Mouse (Mus musculus) cortical plate, adult 2 months (tissue): ENCODE results near the gene Tspan15. TPM values are rescaled to one million over a fixed set of nuclear protein-coding genes. Genes with fewer than 3 reads are reported as not detected.

ENCODE experiments used
- H3K27ac ChIP-seq: fragments of 200-500 bp; 2 replicates; pipeline ENCODE4 v1.5.1; 2012; ENCODE audit warnings: low read length, control low read depth, inconsistent platforms; ENCODE audit not compliant: insufficient read depth
- H3K4me1 ChIP-seq: fragments of 200-500 bp; 2 replicates; pipeline ENCODE4 v1.6.1; 2011; ENCODE audit warnings: low read length; ENCODE audit not compliant: control insufficient read depth, insufficient read depth
- H3K4me3 ChIP-seq: fragments of 200-500 bp; 2 replicates; pipeline ENCODE4 v1.5.1; 2011; ENCODE audit warnings: mild to moderate bottlenecking, low read length, control low read depth; ENCODE audit not compliant: insufficient read depth
- CTCF ChIP-seq: fragments of 200-500 bp; IDR thresholded peaks from 2 replicates; pipeline ENCODE4 v1.5.1; 2011; ENCODE audit warnings: mild to moderate bottlenecking, control low read depth, low read length; ENCODE audit not compliant: insufficient read depth; ENCODE audit errors: extremely low read depth
- POLR2A ChIP-seq: fragments of 200-500 bp; IDR thresholded peaks from 2 replicates; pipeline ENCODE4 v1.6.1; 2011; ENCODE audit warnings: mild to moderate bottlenecking, low read length, control low read depth; ENCODE audit not compliant: insufficient read depth; ENCODE audit errors: extremely low read depth
- polyA plus RNA-seq: library from polyadenylated mRNA; depleted of rRNA; stranded (reverse); fragments of >200 nt; gene quantifications from 2 replicates; pipeline ENCODE4 v1.2.3, GENCODE M21; 2012

Tspan15 gene
- polyA plus RNA-seq, 1 experiment, result 26.9 TPM

DNA sequence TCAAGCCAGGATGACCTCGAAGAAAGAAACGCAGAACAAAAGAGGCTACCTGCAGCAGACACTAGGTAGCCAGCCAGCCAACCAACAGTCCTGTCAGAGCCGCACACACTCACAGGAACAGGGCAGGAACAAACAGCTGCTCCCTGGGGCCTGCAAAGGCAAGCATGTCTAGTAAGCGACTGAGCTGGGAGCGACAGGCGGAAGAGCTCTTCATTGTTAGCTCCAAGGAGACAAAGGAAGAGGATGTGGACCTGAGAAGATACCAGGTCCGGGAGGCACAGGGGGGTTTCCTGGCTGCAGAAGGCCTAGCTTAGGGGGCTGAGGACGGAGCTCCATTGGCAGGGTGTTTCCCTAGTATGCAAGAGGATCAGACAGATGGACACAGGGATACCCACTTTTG is 13.9 kb downstream of the Tspan15 start:
- TF ChIP-seq POLR2A (no peak), CTCF (no peak)
- Histone ChIP-seq H3K4me1 (no peaks in the 10 kb centered on the region), H3K4me3 (no peak overlapping the region), H3K27ac (no peak overlapping the region)

DNA sequence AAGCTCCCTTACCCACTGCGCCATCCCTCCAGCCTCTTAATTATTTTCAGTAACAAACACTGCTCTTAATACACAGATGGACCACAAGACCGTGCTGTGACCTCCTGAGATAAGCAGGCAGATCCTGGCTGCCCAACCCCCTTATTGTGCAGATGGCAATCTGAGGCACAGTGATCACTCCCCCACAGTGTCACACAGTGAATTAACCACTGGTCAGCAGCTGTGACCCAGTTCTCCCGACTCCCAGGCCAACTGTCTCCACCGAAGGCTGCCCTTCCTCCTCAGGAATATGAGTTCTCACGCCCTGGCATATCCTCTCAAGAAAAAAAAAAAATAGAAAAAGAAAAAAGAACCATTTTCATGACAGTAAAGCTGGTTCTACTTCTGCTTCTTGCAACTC is 14.5 kb downstream of the Tspan15 start:
- TF ChIP-seq POLR2A (no peak), CTCF (no peak)
- H3K4me1 ChIP-seq, result no peaks in the 10 kb centered on the region
- no peak overlapping the region for H3K27ac ChIP-seq

DNA sequence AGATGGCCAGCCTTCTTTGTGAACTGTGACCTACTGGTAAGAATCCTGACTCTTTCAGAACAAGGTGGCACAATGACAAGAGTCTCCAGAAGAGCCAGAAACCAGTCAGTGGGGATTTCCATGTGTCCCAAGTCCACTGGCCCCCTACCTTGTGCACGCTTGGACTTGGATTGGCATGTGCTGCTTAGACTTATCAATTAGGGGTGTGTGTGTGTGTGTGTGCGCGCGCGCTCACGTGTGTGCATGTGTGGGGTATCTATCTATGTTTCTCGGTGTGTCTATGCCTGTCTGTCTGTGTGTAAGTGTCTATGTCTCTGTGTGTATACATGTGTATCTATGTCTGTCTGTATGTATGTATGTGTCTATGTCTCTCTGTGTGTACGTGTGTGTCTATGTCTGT is 15.4 kb downstream of the Tspan15 start:
- Histone ChIP-seq H3K4me3 (no peak overlapping the region), H3K4me1 (no peaks in the 10 kb centered on the region), H3K27ac (no peak overlapping the region)
- TF ChIP-seq POLR2A (no peak), CTCF (no peak)

More for the DNA sequence above, 14.5 kb downstream of the Tspan15 start:
- H3K4me3 ChIP-seq, result no peak overlapping the region

DNA sequence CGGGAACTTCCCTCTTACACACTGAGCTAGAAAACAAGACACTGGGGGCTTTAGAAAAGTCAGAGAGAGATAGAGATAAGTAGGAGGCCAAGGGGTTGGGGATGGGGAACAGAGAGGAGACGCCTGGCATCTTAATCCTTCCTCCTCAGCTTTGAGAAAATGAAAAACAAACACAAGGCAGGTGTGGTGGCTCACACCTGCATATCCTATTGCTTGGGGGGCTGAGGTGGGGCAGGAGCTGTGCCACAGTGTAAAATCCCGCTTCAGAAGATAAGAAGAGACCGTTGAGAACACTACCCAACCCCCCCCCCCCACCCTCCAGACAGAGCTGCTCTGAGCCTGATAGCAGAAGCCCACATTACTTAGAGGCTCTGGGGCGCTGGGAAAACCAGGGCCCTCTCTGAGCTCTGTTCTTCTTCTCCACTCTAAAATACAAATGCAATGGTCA is 15.9 kb downstream of the Tspan15 start:
- no peak overlapping the region for H3K4me3 ChIP-seq
- no peak overlapping the region for H3K27ac ChIP-seq
- TF ChIP-seq POLR2A (no peak), CTCF (no peak)
- H3K4me1 ChIP-seq, result no peaks in the 10 kb centered on the region

DNA sequence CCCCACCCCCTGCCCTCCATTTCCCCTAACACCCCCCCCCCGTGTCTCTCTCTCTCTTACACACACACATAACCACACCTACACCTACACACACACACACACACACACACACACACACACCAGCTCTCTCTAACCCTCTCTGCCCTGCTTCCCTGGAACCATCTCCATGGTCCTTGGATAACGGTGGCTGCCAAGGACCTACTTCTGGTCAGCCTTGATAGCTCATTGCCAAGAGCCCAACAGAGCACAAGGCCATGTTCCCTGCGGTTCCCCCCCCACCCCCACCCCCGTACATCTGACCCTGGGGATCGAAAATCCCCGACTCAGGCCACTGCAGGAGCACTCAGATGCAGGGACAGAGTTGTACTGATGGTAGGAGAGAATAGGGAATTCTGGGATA is 19.7 kb downstream of the Tspan15 start:
- Histone ChIP-seq H3K27ac (no peak overlapping the region), H3K4me3 (no peak overlapping the region), H3K4me1 (no peaks in the 10 kb centered on the region)
- TF ChIP-seq POLR2A, result no peak

DNA sequence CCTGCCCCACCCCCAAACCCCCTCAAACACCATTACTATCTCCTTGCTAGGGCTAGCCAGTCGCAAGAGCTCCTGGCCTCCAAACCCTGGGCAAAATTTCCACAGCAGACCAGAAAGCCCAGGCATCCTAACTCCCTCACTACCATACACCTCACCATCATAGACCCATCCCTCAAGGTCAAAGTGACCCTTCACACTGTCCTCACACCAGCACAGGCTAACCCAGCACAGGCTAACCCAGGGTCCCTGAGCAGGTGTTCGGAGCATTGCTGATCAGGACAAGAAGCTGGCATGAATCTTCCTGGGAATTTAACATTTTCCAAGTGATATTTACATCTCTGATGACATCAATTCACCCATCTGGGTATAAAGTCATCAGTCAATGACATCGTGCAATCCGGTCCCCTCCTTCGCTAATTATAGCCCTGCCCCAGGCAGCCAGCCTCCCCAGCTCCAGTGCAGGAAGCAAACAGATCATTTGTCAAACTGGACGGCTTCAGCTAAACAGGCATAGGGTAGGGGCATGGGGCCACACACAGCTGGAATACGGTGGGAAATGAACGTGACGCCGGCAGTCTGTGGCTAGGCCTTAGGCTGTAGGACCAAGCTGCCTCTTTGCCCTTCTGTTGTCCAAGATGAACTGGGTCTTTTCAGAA is 22.7 kb downstream of the Tspan15 start:
- no peak overlapping the region for H3K4me3 ChIP-seq
- no peak for TF ChIP-seq CTCF
- H3K4me1 ChIP-seq, result no peaks in the 10 kb centered on the region
- no peak overlapping the region; the same call in 1 of the 2 replicates for H3K27ac ChIP-seq

DNA sequence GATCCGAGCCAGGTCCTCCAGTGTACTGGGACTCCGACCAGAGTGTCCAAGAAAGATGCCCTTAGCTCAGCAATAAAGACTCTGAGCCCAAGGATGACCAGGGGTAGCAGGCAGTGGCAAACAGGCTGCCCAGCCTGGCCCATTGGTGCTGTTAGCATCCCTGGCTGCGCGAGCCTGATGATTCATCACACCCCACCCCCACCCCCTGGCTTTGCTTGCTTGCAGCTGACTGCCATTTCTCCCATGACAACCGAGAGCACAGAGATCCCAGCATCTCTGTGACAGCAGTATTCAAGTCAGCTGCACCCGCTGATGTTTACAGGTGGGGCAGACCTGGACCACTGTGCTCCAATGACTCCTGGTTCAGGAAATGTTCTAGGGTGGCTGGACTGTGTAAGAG is 28.5 kb downstream of the Tspan15 start:
- no peak for TF ChIP-seq POLR2A
- no peak for TF ChIP-seq CTCF
- Histone ChIP-seq H3K4me3 (no peak overlapping the region), H3K4me1 (peaks cover 5% of the 10 kb centered on the region), H3K27ac (no peak overlapping the region)

DNA sequence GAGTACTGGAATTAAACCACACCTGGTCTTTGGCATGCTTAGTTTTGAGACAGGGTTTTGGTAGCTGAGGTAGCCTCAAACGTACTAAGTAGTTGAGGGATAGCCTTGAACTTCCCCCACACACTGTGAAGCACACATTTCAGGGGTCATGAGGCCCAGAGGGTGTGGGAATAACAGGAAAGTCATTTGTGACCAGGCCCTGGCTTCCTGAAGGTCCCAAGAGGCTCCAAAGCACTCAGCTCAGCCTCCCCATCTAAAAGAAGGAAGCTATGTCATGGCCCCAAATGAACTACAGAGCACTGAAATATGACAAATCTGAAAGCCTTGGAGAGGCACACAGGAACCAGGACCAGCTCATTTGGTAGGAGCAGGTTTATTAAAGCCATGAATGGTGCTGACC is 32.2 kb downstream of the Tspan15 start:
- Histone ChIP-seq H3K27ac (no peak overlapping the region), H3K4me1 (peaks cover 5% of the 10 kb centered on the region), H3K4me3 (no peak overlapping the region)
- TF ChIP-seq POLR2A (no peak), CTCF (no peak)

DNA sequence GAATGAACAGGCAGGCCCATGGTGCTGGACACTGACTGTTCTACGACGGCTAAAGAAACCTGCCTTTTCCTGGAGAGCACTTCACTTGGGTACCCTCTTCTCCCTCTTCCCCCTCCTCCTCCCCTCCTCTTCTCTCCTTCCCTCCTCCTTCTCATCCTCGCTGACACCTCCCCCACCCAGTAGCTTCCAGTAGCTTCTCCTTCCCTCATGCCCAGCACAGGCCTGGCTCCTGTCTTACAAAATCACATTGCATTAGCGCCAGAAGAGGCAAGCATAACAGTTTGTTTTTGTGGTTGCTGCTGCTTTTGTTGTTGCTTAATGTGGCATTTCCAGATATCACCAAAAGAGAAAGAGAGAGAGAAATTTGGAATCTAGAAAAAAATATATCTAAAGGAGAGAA is 33.6 kb downstream of the Tspan15 start:
- H3K27ac ChIP-seq, result no peak overlapping the region
- H3K4me3 ChIP-seq, result no peak overlapping the region
- H3K4me1 ChIP-seq, result peaks cover 3% of the 10 kb centered on the region
- no peak for TF ChIP-seq POLR2A
- no peak for TF ChIP-seq CTCF

DNA sequence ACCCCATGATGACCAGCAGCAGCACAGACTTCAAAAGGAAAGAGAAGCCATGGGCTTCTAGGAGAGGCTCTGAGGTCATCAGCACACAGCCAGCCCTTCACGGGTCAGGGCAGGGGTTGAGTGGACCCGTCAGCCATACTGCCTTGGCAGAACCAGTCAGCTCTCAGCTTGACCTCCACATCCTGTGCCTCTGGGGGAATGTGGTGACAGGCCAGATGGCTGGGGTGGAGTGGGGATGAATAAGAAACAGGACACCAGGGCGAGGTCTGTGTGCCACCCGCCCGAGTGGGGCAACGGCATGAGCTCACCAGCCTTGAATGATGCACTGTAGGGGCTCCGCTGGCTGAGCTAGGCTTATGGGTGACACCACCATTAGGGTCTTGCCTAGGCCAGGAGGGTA is 35.7 kb downstream of the Tspan15 start:
- TF ChIP-seq CTCF (no peak), POLR2A (no peak)
- Histone ChIP-seq H3K4me1 (0 out of 2 replicates have a peak, but pooled peaks cover 1% of the 10 kb centered on the region), H3K4me3 (no peak overlapping the region), H3K27ac (0 out of 2 replicates have a peak overlapping the region, but pooled peaks have one; percentile 55)
